Mouse (Mus musculus) retina, adult 2 months (tissue): ENCODE measurements at regions not wholly inside any gene's neighbourhood (a gene's known extent, or its start where the extent isn't known, plus 50 kb on each side); places are given as distances from the start of the nearest gene placed in this dataset.
A peak's percentile ranks its signal among the peaks of the same experiment; 100 is the strongest.

Experiments used
- DNase-seq: peaks from one replicate; pipeline ENCODE4 v3.0.0-alpha.2; 2012; ENCODE audit warnings: low read depth, low spot score

GRCm38 (mm10) chr9:94589672-94590071 is 51.8 kb upstream of the 1190002N15Rik start:
- no peak for DNase-seq

GRCm38 (mm10) chr9:94604993-94605392 is 64.7 kb upstream of the Slc9a9 start:
- no peak for DNase-seq

GRCm38 (mm10) chr9:94606422-94606821 is 63.3 kb upstream of the Slc9a9 start:
- DNase-seq, result no peak

GRCm38 (mm10) chr9:94607011-94607749 is 62.5 kb upstream of the Slc9a9 start:
- DNase-seq, result no peak

- DNase-seq, result no peak
These were observed 62.0 kb upstream of the Slc9a9 start for GRCm38 (mm10) chr9:94607750-94608106.

GRCm38 (mm10) chr9:94610101-94610500 is 59.6 kb upstream of the Slc9a9 start:
- DNase-seq, result no peak

- DNase-seq, result no peak
These were observed 58.9 kb upstream of the Slc9a9 start for GRCm38 (mm10) chr9:94610600-94611337.

GRCm38 (mm10) chr9:94613891-94614671 is 55.6 kb upstream of the Slc9a9 start:
- DNase-seq, result peak; percentile 29

GRCm38 (mm10) chr9:94615205-94615604 is 54.5 kb upstream of the Slc9a9 start:
- DNase-seq, result no peak

GRCm38 (mm10) chr9:94618079-94618786 is 51.5 kb upstream of the Slc9a9 start:
- DNase-seq, result no peak
